Mouse (Mus musculus) small intestine, adult 2 months (tissue): ENCODE results near the gene Lmo4.

Experiments used
- CTCF ChIP-seq: fragments of 200-500 bp; IDR thresholded peaks from 2 replicates; pipeline ENCODE4 v1.5.1; 2012; ENCODE audit warnings: low read depth, mild to moderate bottlenecking, control low read depth, inconsistent platforms, low read length, moderate library complexity, mixed read lengths; ENCODE audit not compliant: insufficient replicate concordance, insufficient read length; ENCODE audit errors: extremely low read depth
- POLR2A ChIP-seq: fragments of 200-500 bp; IDR thresholded peaks from 2 replicates; pipeline ENCODE4 v1.6.1; 2012; ENCODE audit warnings: low read depth, mild to moderate bottlenecking, control low read depth, inconsistent platforms, low read length, moderate library complexity

GRCm38 (mm10) chr3:144171749-144172148 is 33.3 kb downstream of the Lmo4 start:
- TF ChIP-seq POLR2A (no peak), CTCF (no peak)
